Mouse (Mus musculus): ENCODE measurements around the gene Plxna1.

The Plxna1 gene

DNA sequence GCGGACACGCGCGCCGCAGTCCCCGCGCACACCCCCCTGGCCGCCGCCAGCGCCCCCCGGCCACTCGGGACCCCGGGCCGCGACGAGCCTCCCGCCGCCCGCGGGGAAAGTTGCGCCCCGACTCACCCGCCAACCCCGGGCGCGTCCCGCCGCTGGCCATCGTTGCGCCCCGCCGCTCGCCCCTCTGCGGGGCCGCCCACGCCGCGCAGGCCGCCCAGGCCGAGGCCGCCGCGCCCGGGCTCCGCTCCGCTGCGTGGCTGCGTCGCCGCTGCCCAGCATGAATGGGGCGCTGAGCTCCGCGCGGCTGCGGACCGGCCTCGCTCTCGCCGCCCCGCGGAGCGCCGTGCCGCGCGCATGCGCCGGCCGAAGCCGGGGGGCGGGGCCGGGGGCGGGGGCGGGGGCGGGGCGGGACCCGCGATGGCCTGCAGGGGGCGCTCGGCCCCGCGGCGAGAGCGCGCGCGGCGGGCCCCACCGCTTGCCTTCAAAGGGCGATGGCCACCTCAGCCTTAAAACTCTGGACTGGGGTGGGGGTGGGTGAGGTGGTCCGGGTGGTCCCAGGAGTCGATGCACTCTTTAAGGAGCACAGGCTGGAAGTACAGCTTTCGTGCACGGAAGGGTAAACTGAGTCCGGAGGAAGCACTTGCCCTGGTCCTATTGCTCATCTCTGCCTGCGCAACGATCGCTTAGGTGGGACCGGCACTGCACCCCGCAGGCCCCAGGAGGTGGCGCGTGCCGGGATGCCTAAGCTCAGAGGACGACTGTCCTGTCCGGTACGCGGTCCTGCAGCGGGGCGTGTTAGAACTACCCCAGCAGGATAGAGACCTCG, at the start of gene Plxna1:
Gene Plxna1 (minus strand): TSS at position 340 of the 826 bp plus-strand sequence.
- peak; percentile 79 to 85 for DNase-seq

DNA sequence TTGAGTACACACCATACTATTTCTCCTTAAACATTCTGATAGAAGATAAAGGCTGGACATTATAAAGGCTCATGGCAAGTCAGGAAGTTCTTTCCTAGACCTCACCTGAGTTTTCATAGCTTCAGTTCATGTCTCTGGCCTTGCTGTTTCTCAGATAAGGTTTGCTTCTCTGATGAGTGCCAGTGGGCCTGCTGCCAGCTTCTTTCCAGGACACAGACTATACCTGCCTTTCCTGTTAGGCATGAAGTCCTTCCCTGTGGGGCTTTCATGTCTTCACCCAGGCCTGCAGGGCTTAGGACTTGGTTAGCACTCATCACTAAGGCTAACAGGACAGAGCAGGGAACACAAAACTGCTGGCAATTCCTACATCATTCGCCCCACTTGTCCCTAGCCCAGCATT, 46.6 kb upstream of the Plxna1 start:
- DNase-seq: peak; percentile 52 to 66

DNA sequence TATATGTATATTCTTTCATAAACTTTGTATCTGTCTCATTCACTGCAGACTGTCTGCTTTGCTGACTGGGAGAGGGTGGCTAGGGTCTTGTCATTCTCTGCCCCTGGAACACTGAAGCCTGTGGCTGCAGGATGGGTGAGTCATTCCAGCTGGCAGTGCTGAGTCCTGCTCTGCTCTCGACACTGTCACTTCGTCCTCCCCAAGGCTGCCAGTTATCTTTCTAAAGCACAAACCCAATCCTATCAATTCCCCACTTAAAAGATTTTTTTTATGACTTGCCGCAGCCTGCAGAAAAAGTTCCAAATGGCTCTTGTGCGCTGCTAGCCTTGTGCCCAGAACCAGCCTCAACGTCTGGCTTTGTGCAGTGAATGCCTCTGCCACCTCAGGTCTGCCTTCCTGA, 45.8 kb upstream of the Plxna1 start:
- peak in 1 of 2 experiments; percentile 45 for DNase-seq

DNA sequence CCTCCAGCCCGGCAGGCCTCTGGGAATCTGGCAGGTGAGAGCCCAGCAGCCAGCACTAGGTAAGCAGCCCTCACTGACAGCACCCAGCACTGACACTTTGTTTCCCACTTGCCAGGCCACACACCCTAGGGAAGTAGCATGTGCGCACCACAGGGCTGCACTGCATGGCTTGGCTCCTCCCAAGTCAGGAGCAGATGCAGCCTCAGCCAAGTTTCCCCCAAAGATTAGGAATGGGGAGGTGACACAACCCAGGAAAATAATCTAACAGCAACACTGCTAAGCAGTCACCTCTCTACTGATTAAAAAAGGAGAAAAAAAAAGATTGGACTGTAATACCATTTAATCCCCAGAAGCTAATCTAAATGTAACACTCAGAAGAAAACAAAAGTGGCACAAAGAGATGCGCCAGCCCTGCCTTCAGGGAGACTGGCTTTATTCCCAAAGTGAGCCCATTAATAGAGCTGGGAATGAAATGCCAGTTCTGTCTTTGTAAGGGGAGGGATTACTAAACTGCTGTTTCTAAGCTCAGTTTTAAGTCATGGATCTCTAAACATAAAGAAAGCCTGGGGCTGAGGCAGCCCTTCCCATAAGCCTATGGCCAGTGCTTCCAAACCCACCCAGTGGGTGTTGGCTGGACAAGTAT, 44.9 kb upstream of the Plxna1 start:
- DNase-seq: peak; percentile 38 to 42

DNA sequence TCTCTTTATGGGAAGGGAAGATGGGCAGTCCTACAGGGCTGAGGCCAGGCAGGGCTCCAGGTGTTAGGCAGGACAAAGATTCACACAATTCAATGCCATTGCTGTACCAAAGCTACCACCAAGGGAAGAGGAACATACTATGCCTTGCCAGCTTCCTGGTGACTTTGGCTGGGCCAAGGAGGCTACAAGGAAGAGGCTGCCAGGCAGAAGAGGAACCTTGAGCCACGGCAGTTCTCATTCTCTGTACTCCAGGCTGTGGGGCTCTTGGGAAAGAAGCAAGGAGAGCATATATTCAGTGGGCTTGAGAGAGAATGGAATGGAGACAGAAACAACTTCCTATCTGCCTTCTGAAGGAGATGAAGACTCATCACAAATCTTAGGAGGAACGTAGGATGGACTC, 42.5 kb upstream of the Plxna1 start:
- DNase-seq: no peak

DNA sequence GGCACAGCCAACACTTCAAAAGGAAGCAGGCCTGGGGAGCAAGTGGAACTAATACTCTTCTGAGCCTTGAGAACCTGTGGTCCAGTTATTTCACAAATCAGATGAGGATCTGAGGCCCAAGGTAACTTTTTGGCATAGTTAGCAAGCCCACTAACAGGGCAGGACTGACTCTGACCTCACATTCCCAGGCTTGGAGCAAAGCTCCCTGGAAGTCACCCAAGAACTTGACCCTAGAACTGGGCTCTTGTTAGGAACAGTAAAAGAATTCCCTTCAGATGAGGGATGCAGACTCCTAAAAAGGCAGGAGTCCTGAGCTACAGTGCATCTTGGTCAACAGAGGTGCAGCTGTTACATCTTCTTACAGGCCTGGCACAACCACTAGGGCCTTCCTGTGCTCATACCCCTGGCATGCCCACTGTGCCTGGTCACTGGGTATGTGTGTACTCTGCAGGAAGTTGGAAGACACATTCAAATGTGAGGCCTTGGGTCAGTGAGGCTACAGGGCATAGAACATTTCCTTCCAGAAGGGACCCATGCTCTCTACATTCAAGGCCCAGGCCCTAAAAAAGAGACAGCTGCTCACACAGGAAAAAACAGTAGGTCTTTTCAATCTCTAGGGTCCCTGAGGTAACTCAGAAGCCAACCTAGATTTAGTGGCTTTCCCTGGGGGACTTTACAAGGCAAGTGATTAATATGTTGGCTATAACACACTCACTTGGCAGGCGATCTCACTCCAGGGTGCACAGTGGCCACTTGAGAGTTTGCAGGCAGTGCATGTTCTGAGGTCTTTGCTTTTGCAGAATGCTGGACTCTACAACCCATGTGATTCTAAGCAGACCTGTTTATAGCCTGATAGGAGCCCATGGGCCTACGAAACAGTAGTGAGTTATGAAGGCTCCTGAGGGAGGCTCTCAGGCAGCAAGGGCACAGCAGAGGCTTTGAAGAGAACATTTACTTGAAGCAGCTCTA, 41.1 kb upstream of the Plxna1 start:
- DNase-seq: no peak

DNA sequence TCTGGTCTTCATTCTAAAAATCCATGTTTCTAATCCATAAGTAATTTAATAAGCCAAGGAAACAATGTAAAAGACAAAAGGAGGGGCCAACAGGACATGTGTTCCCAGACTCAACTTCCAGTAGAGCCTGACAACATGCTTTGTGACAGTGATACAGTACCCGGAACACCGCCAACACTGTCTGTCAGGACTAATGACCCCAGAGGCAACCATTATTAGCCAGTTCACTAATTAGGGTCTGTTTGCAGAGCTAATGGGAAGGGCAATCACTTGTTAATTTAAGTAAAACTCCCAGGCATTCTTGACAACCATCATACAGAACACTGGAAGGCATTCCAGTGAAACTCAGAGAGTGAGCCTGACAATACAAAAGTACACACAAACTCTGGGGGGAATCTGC, 40.0 kb upstream of the Plxna1 start:
- DNase-seq: no peak

DNA sequence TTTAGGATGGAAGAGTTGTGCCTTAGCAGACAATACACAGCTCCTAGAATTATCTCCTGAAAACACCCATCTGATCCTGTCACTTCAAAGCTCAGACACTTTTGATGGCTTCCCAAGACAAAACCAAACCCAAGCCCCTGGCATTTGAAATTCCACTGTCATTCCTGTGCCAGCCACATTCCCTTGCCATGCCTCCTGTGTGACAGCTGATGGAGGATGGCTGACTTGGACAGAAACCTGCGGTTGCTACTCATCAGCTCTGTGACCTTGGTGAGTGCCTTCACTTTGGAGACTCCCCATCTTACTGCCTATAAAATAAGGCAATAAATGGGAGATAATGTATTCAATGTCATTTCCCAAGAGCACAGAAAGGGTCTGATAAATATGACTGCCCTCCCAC, 37.1 kb upstream of the Plxna1 start:
- DNase-seq: no peak

DNA sequence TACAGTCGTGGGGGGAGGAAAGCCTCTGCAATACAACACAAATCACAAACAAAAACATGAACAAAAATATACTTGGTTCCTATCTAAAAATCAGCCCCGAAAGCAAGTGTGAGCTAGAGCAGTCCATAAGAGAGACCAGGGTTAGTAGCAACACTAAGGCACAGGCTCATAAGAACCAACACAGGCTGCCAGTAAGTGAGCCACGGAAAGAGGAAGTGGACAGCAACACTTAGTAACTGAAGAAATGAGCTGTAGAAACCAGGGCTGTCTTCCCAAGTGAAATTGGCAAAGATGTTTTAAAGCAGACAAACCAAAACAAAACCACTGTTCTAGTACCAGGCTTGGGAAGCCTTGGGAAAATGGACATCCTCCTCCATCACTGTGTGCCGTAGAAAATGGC, 35.5 kb upstream of the Plxna1 start:
- no peak for DNase-seq

DNA sequence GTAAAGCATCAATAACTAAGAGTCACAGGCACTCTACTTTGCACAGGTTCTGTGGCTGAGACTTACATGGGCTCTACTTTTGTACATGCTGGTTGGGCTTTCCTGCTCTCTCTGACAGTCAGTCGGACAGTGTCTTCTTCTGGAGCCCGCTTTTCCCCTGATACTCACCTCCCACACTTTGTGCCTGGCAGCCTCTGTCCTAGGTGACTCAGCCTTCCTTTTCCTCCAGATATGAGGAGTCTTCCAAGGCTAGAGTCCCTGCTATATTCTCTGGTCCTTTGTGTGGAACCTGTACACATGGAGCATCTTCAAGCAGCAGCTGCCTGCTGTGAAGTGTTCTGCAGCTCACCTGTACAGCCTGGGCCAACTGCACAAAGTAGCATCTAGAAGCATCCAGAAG, 31.4 kb upstream of the Plxna1 start:
- no peak for DNase-seq

DNA sequence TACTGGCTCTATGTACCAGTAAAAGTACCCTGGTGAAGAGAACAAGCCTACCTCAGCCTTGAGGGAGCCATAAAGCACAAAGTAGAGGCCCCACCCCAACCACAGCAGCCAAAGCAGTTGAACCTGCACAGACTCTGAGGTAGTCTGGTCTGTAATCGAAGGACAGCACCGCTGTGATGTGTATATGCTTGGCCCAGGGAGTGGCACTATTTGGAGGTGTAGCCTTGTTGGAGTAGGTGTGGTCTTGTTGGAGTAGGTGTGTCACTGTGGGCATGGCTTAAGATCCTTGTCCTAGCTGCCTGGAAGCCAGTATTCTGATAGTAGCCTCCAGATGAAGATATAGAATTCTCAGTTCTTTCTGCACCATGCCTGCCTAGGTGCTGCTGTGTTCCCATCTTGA, 29.8 kb upstream of the Plxna1 start:
- DNase-seq: no peak

DNA sequence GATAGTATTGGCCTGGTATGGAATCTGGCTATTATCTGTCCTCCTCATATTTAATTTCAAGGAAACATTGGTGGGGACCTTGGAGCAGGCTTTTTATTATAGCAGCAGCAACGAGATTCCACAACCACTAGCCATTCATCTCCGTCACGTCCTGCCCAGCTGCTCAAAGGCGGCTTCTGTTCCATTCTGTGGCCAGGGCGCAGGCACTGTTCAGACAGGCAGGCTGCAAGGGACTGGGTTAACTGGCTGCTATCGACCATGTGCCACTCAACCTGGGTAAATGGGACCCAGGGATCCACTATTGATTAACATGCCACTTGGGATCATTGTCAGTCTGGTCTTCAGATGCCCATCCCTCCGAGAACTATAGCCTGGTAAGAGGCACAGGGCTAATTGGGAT, 27.4 kb upstream of the Plxna1 start:
- no peak for DNase-seq

DNA sequence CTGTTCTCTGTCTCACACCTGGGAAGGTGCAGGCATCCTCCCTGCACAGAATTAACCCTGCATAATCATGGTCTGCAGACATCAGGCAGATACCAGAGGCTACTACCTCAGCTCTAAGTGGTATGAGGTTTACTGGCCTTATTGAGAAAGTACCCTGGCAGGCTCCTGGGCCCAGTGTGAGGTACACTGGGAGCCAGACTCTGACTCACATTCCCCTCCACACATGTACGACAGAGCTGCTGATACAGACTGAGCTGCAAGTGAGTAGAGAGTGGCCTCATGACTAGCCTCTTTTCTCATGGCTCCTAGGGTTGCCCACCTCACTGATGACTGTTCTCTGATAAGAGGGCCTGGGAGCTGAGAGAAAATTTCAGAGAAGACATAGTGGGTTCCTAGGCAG, 24.5 kb upstream of the Plxna1 start:
- peak; percentile 37 to 46 for DNase-seq

DNA sequence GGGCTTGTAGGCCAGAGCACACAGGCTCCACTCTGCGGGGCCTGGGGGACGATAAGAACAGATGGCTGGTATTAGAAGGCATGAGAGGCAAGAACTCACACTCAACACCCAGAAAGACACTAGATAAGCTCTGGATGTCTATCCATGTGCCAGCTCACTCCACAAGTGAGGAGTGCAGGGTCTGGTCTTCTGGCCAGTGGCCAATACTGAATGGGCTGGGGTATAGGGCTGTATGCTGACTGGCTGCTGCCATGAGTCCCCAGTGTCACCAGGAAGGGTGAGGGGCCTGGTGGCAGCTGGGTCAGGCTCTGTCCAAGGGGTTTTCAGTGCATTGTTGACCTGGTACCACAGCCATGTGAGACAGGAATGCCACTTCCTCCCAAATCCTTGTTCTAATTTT, 22.3 kb upstream of the Plxna1 start:
- DNase-seq: no peak

DNA sequence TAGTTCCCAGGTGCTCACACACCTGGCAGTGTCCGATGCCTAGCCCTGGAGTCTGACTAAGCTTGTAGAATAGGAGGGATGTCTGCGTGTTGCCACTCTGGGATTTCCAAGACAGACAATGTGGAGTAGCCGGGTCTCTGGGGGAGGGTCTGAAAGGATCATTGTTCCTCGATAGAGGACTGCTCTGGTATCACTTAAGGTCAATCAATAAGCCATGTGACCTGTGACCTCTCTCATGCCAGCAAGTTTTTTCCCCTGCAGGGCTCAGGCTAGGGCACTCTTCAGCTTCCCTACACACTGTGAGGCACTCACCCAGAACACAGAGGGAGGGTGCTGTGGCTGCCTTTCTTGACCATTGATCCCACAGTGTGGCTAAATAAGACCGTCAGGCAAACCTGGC, 19.4 kb upstream of the Plxna1 start:
- DNase-seq: no peak

DNA sequence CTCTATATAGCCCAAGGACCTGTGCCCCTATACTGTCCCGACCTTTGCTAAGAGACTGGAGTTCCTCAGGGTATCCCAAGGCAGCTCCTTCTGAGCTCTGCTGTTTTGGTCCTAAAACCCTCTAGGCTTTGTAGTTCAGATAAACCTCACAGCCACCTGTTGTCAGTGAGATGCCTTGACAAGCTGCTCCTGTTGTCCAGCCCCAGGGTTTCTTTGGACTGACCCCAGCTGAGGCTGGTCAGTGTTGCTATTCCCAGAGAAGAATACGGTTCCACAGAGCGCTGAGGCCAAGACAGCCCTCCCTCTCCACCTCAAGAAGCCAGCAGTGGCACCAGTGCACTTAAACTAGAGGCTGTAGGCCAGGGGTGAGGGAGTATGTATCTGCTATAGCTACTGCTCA, 18.8 kb upstream of the Plxna1 start:
- no peak for DNase-seq

DNA sequence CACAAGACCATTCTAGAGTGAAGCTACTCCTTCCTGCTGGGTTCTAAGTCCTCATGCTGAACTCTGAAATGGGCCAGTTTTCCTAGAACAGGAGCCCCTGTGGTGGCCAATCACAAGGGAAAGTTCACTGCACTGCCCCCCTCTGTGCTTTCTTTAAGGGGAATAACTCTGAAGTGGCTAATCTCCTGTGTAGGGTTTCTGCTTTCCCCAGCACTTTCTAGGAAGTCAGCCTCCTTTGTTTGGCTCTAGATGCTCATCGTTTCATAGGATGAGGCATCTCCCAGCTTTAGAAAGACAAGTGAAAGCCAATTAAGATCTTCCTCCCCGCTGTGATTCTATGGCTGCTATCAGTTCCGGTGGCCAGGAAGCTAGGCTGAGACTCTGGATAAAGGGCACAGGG, 18.3 kb upstream of the Plxna1 start:
- no peak for DNase-seq

DNA sequence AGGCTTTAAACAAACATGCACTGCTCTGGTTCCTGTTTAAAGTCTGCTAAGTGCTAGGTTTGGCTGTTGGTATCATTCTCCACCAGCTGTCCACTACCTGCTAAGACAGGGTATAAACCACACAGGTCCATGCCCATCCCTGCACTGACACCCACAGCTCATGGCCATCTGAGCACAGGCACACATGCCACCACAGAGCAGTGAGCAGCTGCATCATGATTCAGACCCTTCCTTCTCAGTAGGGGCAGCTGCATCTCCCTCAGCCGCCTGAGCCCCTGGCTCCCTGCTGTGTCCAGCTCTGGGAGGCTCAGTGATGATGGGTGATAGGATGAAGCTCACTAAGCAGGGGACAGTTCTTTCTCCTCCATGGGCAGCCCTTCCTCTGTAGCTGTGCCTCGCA, 15.8 kb upstream of the Plxna1 start:
- no peak for DNase-seq

DNA sequence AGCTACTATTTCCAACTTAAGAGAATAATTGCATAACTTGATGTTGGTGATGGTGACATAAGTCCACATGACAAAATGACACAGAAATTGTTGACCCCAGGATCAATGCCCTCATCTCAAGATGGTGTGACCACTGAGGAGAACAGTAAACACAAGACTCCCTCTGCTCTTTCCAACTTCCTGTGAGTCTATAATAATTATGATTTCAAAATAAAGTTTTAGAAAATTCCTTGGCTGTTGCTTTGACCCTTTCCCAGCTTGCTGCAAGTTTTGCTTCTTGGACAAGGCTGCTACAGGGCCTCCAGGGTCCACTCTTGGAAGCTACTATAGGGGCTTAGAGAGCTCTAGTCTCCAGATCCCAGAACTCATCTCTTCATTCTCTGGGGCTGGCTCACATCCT, 6.4 kb upstream of the Plxna1 start:
- DNase-seq: no peak

DNA sequence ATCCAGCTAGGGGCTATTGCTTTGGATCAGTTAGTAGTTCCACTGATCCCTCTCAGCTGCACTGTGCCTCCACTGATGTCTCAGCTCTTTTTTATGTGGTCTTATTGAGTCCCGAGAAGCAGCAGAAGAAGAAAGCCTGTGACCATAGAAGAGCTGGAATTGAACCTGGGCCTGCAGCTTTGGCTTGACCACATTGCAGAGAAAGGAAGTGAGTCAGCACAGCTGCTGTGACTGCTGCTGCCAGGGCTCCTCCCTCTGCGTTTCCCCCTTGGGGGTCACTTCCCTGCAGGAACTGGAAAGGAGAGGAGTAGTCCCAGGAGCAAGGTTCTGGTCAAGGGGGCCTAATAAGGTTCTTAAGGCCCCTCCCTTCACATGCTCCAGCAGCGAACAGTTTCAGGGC, 1.9 kb upstream of the Plxna1 start:
- DNase-seq: peak in 1 of 2 experiments; percentile 8

DNA sequence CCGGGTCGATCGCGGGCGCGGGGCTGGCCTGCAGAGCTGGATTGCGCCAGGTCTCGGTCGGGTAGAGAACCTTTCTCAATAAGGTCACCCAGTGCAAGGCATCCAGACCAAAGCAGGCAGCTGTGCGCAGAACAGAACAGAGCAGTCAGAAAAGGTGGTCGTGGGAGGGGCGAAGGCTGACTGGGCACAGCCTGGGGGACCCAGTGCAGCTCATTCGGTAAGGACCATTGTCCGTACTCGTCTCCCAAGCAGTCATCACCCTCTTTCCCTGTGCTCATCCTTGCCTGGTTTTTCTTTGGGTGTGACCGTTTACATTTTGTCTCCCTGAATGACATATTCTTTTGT, 659 bp upstream of the Plxna1 start:
- no peak for DNase-seq

DNA sequence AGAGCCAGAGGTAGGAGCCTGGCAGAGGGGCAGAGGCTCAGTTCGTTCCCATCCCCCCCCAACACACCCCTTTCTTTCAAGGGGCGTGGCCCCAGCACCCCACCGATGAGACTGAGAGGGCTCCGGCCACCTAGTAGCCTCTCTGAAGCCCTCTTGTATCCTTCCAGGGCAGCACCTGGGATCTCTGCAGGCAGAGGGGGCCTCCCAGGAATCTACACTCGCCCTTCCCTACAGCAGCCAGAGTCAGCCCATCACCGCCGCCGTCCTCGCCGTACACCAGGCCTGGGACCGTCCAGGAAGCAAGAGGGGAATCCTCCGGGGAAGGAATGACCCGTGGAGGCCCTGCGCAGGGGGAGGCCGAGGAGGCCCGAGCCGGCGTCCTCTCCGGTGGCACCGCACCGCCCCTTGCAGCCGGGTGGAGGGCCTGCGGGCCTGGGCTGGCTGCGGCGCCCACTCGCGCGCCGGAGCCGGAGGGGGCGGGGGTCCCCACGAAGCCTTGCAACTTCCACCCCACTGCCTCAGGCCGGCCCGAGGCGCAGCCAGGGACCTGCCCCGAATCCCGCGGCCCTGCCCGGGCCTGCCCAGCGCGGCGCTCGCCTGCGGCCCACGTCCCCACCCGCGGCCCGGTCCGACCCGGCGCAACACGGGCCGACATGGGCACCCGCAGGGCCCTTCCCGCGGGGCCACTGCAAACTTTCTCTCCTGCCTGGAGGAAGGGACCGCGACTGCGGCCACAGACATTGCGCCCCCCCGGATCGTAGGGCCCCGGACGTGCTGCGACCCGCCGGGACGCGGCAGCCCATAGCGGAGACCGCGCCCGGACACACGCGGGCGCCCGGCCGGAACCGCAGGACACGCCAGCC, 771 bp downstream of the Plxna1 start:
- peak; percentile 67 to 70 for DNase-seq

Data from cerebellum, postnatal 25 days (tissue).